Mouse (Mus musculus) intestine, embryonic 14.5 days (tissue): Measurements from ENCODE around the gene Arsg. TPM values are rescaled to one million over a fixed set of nuclear protein-coding genes. Genes with fewer than 3 reads are reported as not detected.
A peak's percentile ranks its signal among the peaks of the same experiment; 100 is the strongest.

ENCODE experiments used
- ATAC-seq: fragments of 200-750 bp; cut with Nextera tagmentation; replicated peaks from 2 replicates; pipeline ENCODE4 v1.8.0; 2017; ENCODE audit warnings: low read depth, moderate number of reproducible peaks, moderate TSS enrichment, moderate library complexity; ENCODE audit not compliant: low FRiP score, low TSS enrichment
- DNase-seq: peaks from one replicate; pipeline ENCODE4 v3.0.0-alpha.2; 2018; ENCODE audit warnings: low spot score
- H3K27ac ChIP-seq: fragments of 300-500 bp; sonication (generic); 2 replicates; pipeline ENCODE4 v1.5.1; 2014; ENCODE audit warnings: low read depth, mild to moderate bottlenecking, control low read depth
- H3K27me3 ChIP-seq: fragments of 300-500 bp; sonication (generic); replicated peaks from 2 replicates; pipeline ENCODE4 v1.6.1; 2014; ENCODE audit warnings: low read length, control low read depth; ENCODE audit not compliant: control insufficient read depth, insufficient read depth
- H3K36me3 ChIP-seq: fragments of 300-500 bp; sonication (generic); 2 replicates; pipeline ENCODE4 v1.6.1; 2014; ENCODE audit warnings: low read length, control low read depth; ENCODE audit not compliant: control insufficient read depth, insufficient read depth
- H3K4me1 ChIP-seq: fragments of 300-500 bp; sonication (generic); replicated peaks from 2 replicates; pipeline ENCODE4 v1.6.1; 2014; ENCODE audit warnings: low read length, control low read depth, mixed read lengths; ENCODE audit not compliant: control insufficient read depth, insufficient read depth
- H3K4me2 ChIP-seq: fragments of 300-500 bp; sonication (generic); 2 replicates; pipeline ENCODE4 v1.6.1; 2014; ENCODE audit warnings: low read length
- H3K4me3 ChIP-seq: fragments of 300-500 bp; sonication (generic); 2 replicates; pipeline ENCODE4 v1.5.1; 2014; ENCODE audit warnings: low read depth, low read length, control low read depth, mixed read lengths
- H3K9ac ChIP-seq: fragments of 300-500 bp; sonication (generic); 2 replicates; pipeline ENCODE4 v1.6.1; 2014; ENCODE audit warnings: mild to moderate bottlenecking, low read length
- H3K9me3 ChIP-seq: fragments of 300-500 bp; sonication (generic); 2 replicates; pipeline ENCODE4 v1.6.1; 2016; ENCODE audit warnings: low read length, control low read depth; ENCODE audit not compliant: control insufficient read depth
- WGBS: fragments of 180-500 bp; shearing (Covaris S2); extraction: QIAGEN DNeasy Blood & Tissue Kit; methylation state at CpG from one replicate; pipeline ENCODE4 v1.1.7; 2014; 5-methylcytosine and 5-hydroxymethylcytosine counted together
- polyA plus RNA-seq: library from polyadenylated mRNA; unstranded; fragments of >200 nt; fragmentation: Nextera tagmentation; extraction: Ambion mirVana; gene quantifications from 2 replicates; pipeline ENCODE4 v1.2.1, GENCODE M21; 2014

Arsg gene
- polyA plus RNA-seq, 1 experiment from 2014 or later, result 2.8 TPM

- H3K4me1 ChIP-seq, result peaks cover 7% of the 10 kb centered on the region
- no peaks in the 10 kb centered on the region for H3K27me3 ChIP-seq
- H3K4me2 ChIP-seq, result no peak overlapping the region
- no peaks in the 10 kb centered on the region for H3K9me3 ChIP-seq
- 48% methylated on average over 24 of the region's 24 CpGs for WGBS
- DNase-seq (no peak), ATAC-seq (no peak)
- no peak overlapping the region for H3K9ac ChIP-seq
- no peaks in the 10 kb centered on the region for H3K36me3 ChIP-seq
- no peak overlapping the region for H3K27ac ChIP-seq
- H3K4me3 ChIP-seq, result no peak overlapping the region
Measured at GRCm38 (mm10) chr11:109494890-109495770, 22.0 kb downstream of the Arsg start.

DNA sequence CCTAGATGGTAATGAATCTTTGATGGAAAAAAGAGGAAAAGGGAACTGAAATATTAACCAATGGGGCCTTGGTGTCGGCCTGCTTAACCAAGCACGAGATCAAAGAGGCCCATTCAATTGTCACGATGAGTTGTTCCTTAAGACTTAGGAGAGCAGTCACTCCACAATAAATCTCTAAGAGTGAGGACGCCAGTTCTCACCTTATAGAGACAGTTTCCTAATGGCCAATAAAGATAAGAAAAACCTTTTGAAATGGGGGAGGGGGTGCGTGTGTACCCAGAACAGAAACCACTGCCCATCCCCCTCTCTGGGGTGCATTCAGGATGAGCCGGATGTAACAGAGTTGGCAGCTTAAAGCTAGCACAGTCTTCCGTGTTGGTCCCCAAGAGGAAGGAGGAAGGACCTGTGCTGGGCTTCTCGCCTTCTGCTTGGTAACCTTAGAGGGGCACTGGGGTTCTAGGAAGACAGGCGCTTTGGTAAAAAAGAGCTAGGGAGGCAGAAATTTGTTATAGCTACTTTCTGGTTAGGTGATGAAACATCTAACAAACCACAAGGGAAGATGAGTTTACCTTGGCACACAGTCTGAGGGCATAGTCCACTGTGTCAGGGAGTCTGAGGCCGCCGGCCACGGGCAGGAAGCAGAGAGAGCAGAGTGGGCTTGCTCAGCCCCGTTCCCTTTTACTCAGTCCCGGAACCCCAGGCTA lies 22.7 kb downstream of the Arsg start:
- ATAC-seq, result 0 out of 2 replicates have a peak, but pooled peaks have one; percentile 34
- no peaks in the 10 kb centered on the region for H3K36me3 ChIP-seq
- no peak overlapping the region for H3K9ac ChIP-seq
- no peak for DNase-seq
- WGBS, result 35% methylated on average over 14 of the region's 14 CpGs
- H3K27ac ChIP-seq, result no peak overlapping the region
- no peaks in the 10 kb centered on the region for H3K9me3 ChIP-seq
- no peak overlapping the region for H3K4me3 ChIP-seq
- H3K4me1 ChIP-seq, result peaks cover 7% of the 10 kb centered on the region
- H3K4me2 ChIP-seq, result no peak overlapping the region
- H3K27me3 ChIP-seq, result no peaks in the 10 kb centered on the region

DNA sequence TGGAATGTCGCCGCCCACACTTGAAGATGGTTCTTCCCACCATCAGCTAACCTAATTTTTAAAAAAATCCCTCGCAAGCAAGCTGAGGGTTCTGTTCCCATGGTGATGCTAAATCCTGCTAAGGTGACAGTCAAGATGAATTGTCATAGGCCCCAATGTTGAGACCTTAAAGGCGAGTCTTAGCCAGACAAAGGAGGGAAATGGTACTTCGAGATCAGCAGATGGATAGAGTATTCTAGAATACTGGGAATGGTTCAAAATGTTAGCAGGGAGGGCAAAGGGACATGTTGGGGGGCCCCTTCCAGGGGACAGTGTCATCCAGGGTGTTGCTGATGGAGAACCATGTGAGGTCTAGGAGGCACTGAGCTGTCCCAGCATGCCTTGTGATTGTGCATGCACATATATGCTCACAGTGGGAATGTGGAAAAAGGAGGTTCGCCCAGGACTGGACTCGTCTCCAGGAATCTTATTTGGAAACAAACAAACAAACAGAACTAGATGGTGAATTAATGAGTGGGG lies 23.4 kb downstream of the Arsg start:
- 83% methylated on average over 7 of the region's 7 CpGs for WGBS
- DNase-seq, result no peak
- Histone ChIP-seq H3K9ac (no peak overlapping the region), H3K27me3 (no peaks in the 10 kb centered on the region), H3K9me3 (no peaks in the 10 kb centered on the region), H3K4me2 (no peak overlapping the region), H3K27ac (no peak overlapping the region), H3K36me3 (no peaks in the 10 kb centered on the region), H3K4me3 (no peak overlapping the region), H3K4me1 (peaks cover 7% of the 10 kb centered on the region)
- no peak for ATAC-seq

GRCm38 (mm10) chr11:109496996-109497714 lies 24.0 kb downstream of the Arsg start:
- no peak overlapping the region for H3K4me2 ChIP-seq
- H3K9ac ChIP-seq, result no peak overlapping the region
- peaks cover 7% of the 10 kb centered on the region for H3K4me1 ChIP-seq
- ATAC-seq (no peak), DNase-seq (no peak)
- no peaks in the 10 kb centered on the region for H3K9me3 ChIP-seq
- H3K36me3 ChIP-seq, result no peaks in the 10 kb centered on the region
- WGBS, result 83% methylated on average over 6 of the region's 6 CpGs
- no peak overlapping the region for H3K4me3 ChIP-seq
- H3K27ac ChIP-seq, result no peak overlapping the region
- H3K27me3 ChIP-seq, result no peaks in the 10 kb centered on the region

GRCm38 (mm10) chr11:109497990-109498389 lies 24.8 kb downstream of the Arsg start:
- no peak overlapping the region for H3K4me3 ChIP-seq
- no peak overlapping the region for H3K4me2 ChIP-seq
- peaks cover 7% of the 10 kb centered on the region for H3K4me1 ChIP-seq
- no peaks in the 10 kb centered on the region for H3K9me3 ChIP-seq
- H3K36me3 ChIP-seq, result no peaks in the 10 kb centered on the region
- no peak overlapping the region; the same call in 1 of the 2 replicates for H3K27ac ChIP-seq
- H3K27me3 ChIP-seq, result no peaks in the 10 kb centered on the region
- no peak overlapping the region for H3K9ac ChIP-seq
- ATAC-seq (0 out of 2 replicates have a peak, but pooled peaks have one; percentile 44), DNase-seq (no peak)
- WGBS, result 60% methylated on average over 9 of the region's 9 CpGs

GRCm38 (mm10) chr11:109500206-109500605 lies 27.0 kb downstream of the Arsg start:
- no peak overlapping the region for H3K4me3 ChIP-seq
- H3K9ac ChIP-seq, result no peak overlapping the region
- no peak for ATAC-seq
- DNase-seq, result no peak
- WGBS, result 81% methylated on average over 5 of the region's 5 CpGs
- no peaks in the 10 kb centered on the region for H3K9me3 ChIP-seq
- no peak overlapping the region for H3K27ac ChIP-seq
- no peaks in the 10 kb centered on the region for H3K36me3 ChIP-seq
- no peaks in the 10 kb centered on the region for H3K27me3 ChIP-seq
- H3K4me2 ChIP-seq, result no peak overlapping the region
- H3K4me1 ChIP-seq, result peaks cover 7% of the 10 kb centered on the region

GRCm38 (mm10) chr11:109504977-109505376 lies 31.8 kb downstream of the Arsg start:
- WGBS, result 57% methylated on average over 9 of the region's 9 CpGs
- DNase-seq (no peak), ATAC-seq (no peak)
- Histone ChIP-seq H3K27me3 (no peaks in the 10 kb centered on the region), H3K27ac (no peak overlapping the region), H3K4me1 (no peaks in the 10 kb centered on the region), H3K9ac (no peak overlapping the region), H3K4me3 (no peak overlapping the region), H3K36me3 (no peaks in the 10 kb centered on the region), H3K9me3 (no peaks in the 10 kb centered on the region), H3K4me2 (no peak overlapping the region)

DNA sequence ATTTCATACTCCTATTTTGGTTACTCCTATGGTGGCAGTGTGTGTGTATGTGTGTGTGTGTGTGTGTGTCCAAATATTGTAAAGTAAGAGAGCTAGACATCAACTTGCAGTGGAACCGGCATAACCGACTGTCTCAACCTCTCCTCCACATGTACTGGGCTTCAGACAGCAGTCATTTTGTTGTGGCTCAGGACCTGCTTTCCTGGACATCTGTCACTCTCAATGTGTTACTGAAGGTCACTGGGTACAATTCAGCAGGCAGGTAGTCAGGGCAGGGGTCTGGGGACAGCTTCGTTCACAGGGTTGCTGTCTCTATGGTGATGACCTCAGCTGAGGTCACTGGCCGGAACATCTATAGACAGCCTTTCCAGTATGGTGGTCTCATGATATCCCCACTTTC lies 32.6 kb downstream of the Arsg start:
- H3K9ac ChIP-seq, result no peak overlapping the region
- no peaks in the 10 kb centered on the region for H3K9me3 ChIP-seq
- no peaks in the 10 kb centered on the region for H3K27me3 ChIP-seq
- H3K27ac ChIP-seq, result no peak overlapping the region
- DNase-seq (no peak), ATAC-seq (no peak)
- H3K4me3 ChIP-seq, result no peak overlapping the region
- no peak overlapping the region for H3K4me2 ChIP-seq
- no peaks in the 10 kb centered on the region for H3K36me3 ChIP-seq
- 94% methylated on average over 4 of the region's 4 CpGs for WGBS
- no peaks in the 10 kb centered on the region for H3K4me1 ChIP-seq
